ENCODE assay signal across 11 mouse cellular contexts in genomic region chr5:92331635-92332338, GRCm38 (mm10). TPM values are rescaled to one million over a fixed set of nuclear protein-coding genes. Genes with fewer than 3 reads are reported as not detected.
DNase-seq lines count a peak whose midpoint lies in the region; ATAC-seq and TF ChIP-seq lines count a peak whose summit lies in the region.
"Had no signal": no experiment of that assay in that cellular context is flagged by ENCODE, and none has a peak within 500 bp of the region (broad histone marks: within the 10 kb centered on the region; RNA-seq: fewer than 3 reads in every experiment).

Gene Art3 (plus strand): TSS chr5:92331827.

- no peaks in the 10 kb centered on the region for H3K9me3 ChIP-seq in hindbrain, embryonic 15.5 days
- no peaks in the 10 kb centered on the region for H3K9me3 ChIP-seq in hindbrain, embryonic 12.5 days (replicated peaks)
- H3K9me3 ChIP-seq in CH12.LX (replicated peaks; ENCODE audit: low read length), result no peaks in the 10 kb centered on the region
- H3K9me3 ChIP-seq: limb, embryonic 12.5 days had no signal

- H3K4me2 ChIP-seq in hindbrain, embryonic 15.5 days, result 0 out of 2 replicates have a peak within 1 kb of the TSS, but pooled peaks have one; percentile 6
- H3K4me2 ChIP-seq in hindbrain, embryonic 12.5 days (replicated peaks), result no peak within 1 kb of the TSS
- peak within 1 kb of the TSS; percentile 46 for H3K4me2 ChIP-seq in CH12.LX (ENCODE audit: insufficient read depth, low read depth, poor library complexity, severe bottlenecking)
- H3K4me2 ChIP-seq: limb, embryonic 12.5 days had no signal

- WGBS in hindbrain, embryonic 15.5 days, result 96% methylated on average over 17 of the region's 17 CpGs
- WGBS in hindbrain, embryonic 12.5 days, result 96% methylated on average over 17 of the region's 17 CpGs

- no peaks in the 10 kb centered on the region for H3K79me2 ChIP-seq in CH12.LX (replicated peaks; ENCODE audit: control insufficient read depth, extremely low read depth, insufficient read depth, poor library complexity, severe bottlenecking)

- no peak for TF ChIP-seq RAD21 in CH12.LX (IDR thresholded peaks at IDR 0.05; ENCODE audit: low read depth, low read length)

- no peak for TF ChIP-seq CTCF in CH12.LX (conservative IDR thresholded peaks at IDR 0.05 in 1 of 2, IDR thresholded peaks at IDR 0.05 in 1 of 2; ENCODE audit: low read depth in 2 of 2, low read length in 2 of 2)

- intact Hi-C loops in heart, postnatal 36 days (cut with DNase I), result loop anchor here (2.0 kb wide), 2 partner anchors 17 to 19 kb away; partner anchors contain the start of gene Cxcl10

- TF ChIP-seq POLR2A in CH12.LX (IDR thresholded peaks at IDR 0.05; ENCODE audit: low read depth, low read length), result no peak

- H3K36me3 ChIP-seq in hindbrain, embryonic 15.5 days, result no peaks in the 10 kb centered on the region
- H3K36me3 ChIP-seq in hindbrain, embryonic 12.5 days, result no peaks in the 10 kb centered on the region
- H3K36me3 ChIP-seq in CH12.LX (replicated peaks in 1 of 2; ENCODE audit: control insufficient read depth in 1 of 2, insufficient read depth in 1 of 2, low read length in 1 of 2), result no peaks in the 10 kb centered on the region
- H3K36me3 ChIP-seq: limb, embryonic 12.5 days had no signal

- DNase-seq in CH12.LX (ENCODE audit: extremely low read depth), result no peak
- DNase-seq in heart, postnatal 36 days, result no peak
- no peak for DNase-seq in embryo, embryonic 10 days (ENCODE audit: low spot score)
- no peak for DNase-seq in layer of hippocampus, postnatal 25 days (ENCODE audit: extremely low spot score in 1 of 2, low spot score in 1 of 2)
- DNase-seq in cerebellum, adult 18-20 months, result no peak
- DNase-seq: thymus, postnatal 25 days had no signal

- dilution Hi-C loops in CH12.LX (cut with MboI; ENCODE audit: extremely low pct_ligation_motif_present, extremely low pct_unique_long_range_greater_than_20kb, low sequenced_read_pairs), result no loop called here

- no peak within 1 kb of the TSS for H3K27ac ChIP-seq in hindbrain, embryonic 15.5 days (replicated peaks)
- no peak within 1 kb of the TSS for H3K27ac ChIP-seq in hindbrain, embryonic 12.5 days
- no peak within 1 kb of the TSS for H3K27ac ChIP-seq in CH12.LX (ENCODE audit: insufficient read depth, low read depth)
- H3K27ac ChIP-seq: limb, embryonic 12.5 days had no signal

- no peaks in the 10 kb centered on the region for H3K27me3 ChIP-seq in hindbrain, embryonic 15.5 days
- no peaks in the 10 kb centered on the region for H3K27me3 ChIP-seq in hindbrain, embryonic 12.5 days
- no peaks in the 10 kb centered on the region for H3K27me3 ChIP-seq in CH12.LX (replicated peaks)
- H3K27me3 ChIP-seq: limb, embryonic 12.5 days had no signal

- in situ Hi-C loops in CH12.LX (cut with MboI; ENCODE audit: low pct_ligation_motif_present, low pct_unique_long_range_greater_than_20kb, low sequenced_read_pairs), result no loop called here

- no peak for ATAC-seq in hindbrain, embryonic 15.5 days (ENCODE audit: low FRiP score, low read depth)
- ATAC-seq in hindbrain, embryonic 12.5 days (ENCODE audit: low FRiP score), result no peak
- 0 out of 2 replicates have a peak, but pooled peaks have one; percentile 14 for ATAC-seq in erythroid progenitor cell, adult 5-6 weeks (replicated peaks; ENCODE audit: low FRiP score, poor library complexity, severe bottlenecking)
- ATAC-seq: CD4-positive, CD25-positive, alpha-beta regulatory T cell, adult 4 months had no signal

- no peak for TF ChIP-seq EP300 in CH12.LX (IDR thresholded peaks at IDR 0.05; ENCODE audit: low read length)

- H3K4me1 ChIP-seq in hindbrain, embryonic 15.5 days (replicated peaks), result no peaks in the 10 kb centered on the region
- no peaks in the 10 kb centered on the region for H3K4me1 ChIP-seq in hindbrain, embryonic 12.5 days
- 0 out of 4 replicates have a peak, but pooled peaks cover 0 to 2% of the 10 kb centered on the region in 2 experiments for H3K4me1 ChIP-seq in CH12.LX (ENCODE audit: control insufficient read depth in 1 of 2, insufficient read depth in 2 of 2)

- no peak within 1 kb of the TSS for H3K9ac ChIP-seq in hindbrain, embryonic 15.5 days
- no peak within 1 kb of the TSS for H3K9ac ChIP-seq in hindbrain, embryonic 12.5 days
- H3K9ac ChIP-seq in CH12.LX (ENCODE audit: insufficient read depth, low read depth), result no peak within 1 kb of the TSS
- H3K9ac ChIP-seq: limb, embryonic 12.5 days had no signal

- no peak within 1 kb of the TSS for H3K4me3 ChIP-seq in hindbrain, embryonic 15.5 days
- no peak within 1 kb of the TSS for H3K4me3 ChIP-seq in hindbrain, embryonic 12.5 days
- H3K4me3 ChIP-seq in CH12.LX (replicated peaks in 1 of 3; ENCODE audit: low read depth in 2 of 3, low read length in 2 of 3, poor library complexity in 1 of 3), result no peak within 1 kb of the TSS
- H3K4me3 ChIP-seq: limb, embryonic 12.5 days had no signal

TF ChIP-seq in CH12.LX, 34 proteins besides CTCF, POLR2A, EP300 and RAD21:
- no peak for TF ChIP-seq ETS1 (conservative IDR thresholded peaks at IDR 0.05; ENCODE audit: low read depth, low read length)
- no peak for TF ChIP-seq MAZ (IDR thresholded peaks at IDR 0.05; ENCODE audit: low read depth, low read length)
- TF ChIP-seq JUND (conservative IDR thresholded peaks at IDR 0.05; ENCODE audit: low read depth, low read length), result no peak
- no peak for TF ChIP-seq RCOR1 (conservative IDR thresholded peaks at IDR 0.05; ENCODE audit: low read depth, low read length)
- no peak for TF ChIP-seq MAFK (IDR thresholded peaks at IDR 0.05; ENCODE audit: insufficient replicate concordance, low read length)
- no peak for TF ChIP-seq ZC3H11A (IDR thresholded peaks at IDR 0.05; ENCODE audit: low read depth, low read length)
- no peak for TF ChIP-seq KAT2A (IDR thresholded peaks at IDR 0.05; ENCODE audit: insufficient replicate concordance, low read length)
- no peak for TF ChIP-seq POLR2AphosphoS2 (IDR thresholded peaks at IDR 0.05; ENCODE audit: low read depth, low read length)
- no peak for TF ChIP-seq BHLHE40 (IDR thresholded peaks at IDR 0.05; ENCODE audit: low read depth, low read length)
- no peak for TF ChIP-seq CHD2 (IDR thresholded peaks at IDR 0.05; ENCODE audit: low read length)
- no peak for TF ChIP-seq E2F4 (IDR thresholded peaks at IDR 0.05; ENCODE audit: insufficient replicate concordance, low read depth, low read length)
- TF ChIP-seq JUN (IDR thresholded peaks at IDR 0.05; ENCODE audit: insufficient read depth, low read depth, low read length), result no peak

RNA-seq across cellular contexts. Expression of gene Art3, which starts in this region (rescaled TPM):
- 6.1 and 6.9 TPM in 2 replicates for polyA plus RNA-seq in hindbrain, embryonic 15.5 days (2015; fragmentation: Nextera tagmentation; extraction: Ambion mirVana)
- 4.5 and 5.0 TPM in 2 replicates for polyA plus RNA-seq in hindbrain, embryonic 12.5 days (2016; fragmentation: Nextera tagmentation; extraction: Ambion mirVana)
- total RNA-seq in CH12.LX (2012; rRNA removed), result 0.25 and 0.34 TPM in 2 replicates
- total RNA-seq in CH12.LX (2014; rRNA removed), result not detected in 2 replicates
- not detected in 2 replicates for polyA plus RNA-seq in CH12.LX (2012; ENCODE audit: insufficient read length, low read depth)
- not detected in 2 replicates for total RNA-seq in erythroid progenitor cell, adult 5-6 weeks (2015; ENCODE audit: low replicate concordance)
- total RNA-seq in erythroid progenitor cell, adult 5-6 weeks (2017; ENCODE audit: low replicate concordance), result not detected in 2 replicates
- 100 to 1,000 TPM; 751 to 829 TPM for total RNA-seq in heart, postnatal 36 days (2021)
- 1 to 10 TPM; 5.0 to 5.5 TPM for total RNA-seq in layer of hippocampus, postnatal 25 days (2021)

Comparison
In these comparisons a context has a peak if more than half of its experiments do, and no peak if none do; other contexts are left out.
1. RNA of gene Art3 (total RNA-seq): 751 to 829 TPM in heart, postnatal 36 days; 5.0 to 5.5 TPM in layer of hippocampus, postnatal 25 days, 0.25 to 0.34 TPM in CH12.LX and not detected in erythroid progenitor cell, adult 5-6 weeks; every median in the first group is over 100 times any median in the second.
2. Peak in ATAC-seq in erythroid progenitor cell, adult 5-6 weeks; RNA of the gene not detected or under 1 TPM.